In the genomic region with DNA sequence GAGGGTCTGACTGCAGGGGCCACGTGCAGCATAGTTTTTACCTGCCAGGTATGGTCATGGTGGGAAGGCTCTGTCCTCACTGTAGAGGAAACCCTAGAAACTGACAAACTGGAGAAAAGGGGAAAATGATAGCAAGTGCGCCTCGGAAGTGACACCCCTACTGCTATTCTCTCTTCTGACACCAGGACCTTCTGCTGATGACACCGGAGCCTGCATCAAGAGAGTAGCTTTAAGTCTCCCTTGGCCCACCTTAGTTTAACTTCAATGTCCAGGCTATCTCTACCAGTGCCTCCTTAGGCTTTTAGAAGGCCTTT, we compare ENCODE assay signal across 8 mouse cellular contexts. TPM values are rescaled to one million over a fixed set of nuclear protein-coding genes. Genes with fewer than 3 reads are reported as not detected.
DNase-seq lines count a peak whose midpoint lies in the region; ATAC-seq lines count a peak whose summit lies in the region.

No protein-coding gene starts in this region.

- peak overlapping the region; percentile 75 for H3K9ac ChIP-seq in lung, embryonic 16.5 days (ENCODE audit: low read length)
- no peak overlapping the region for H3K9ac ChIP-seq in limb, embryonic 12.5 days (replicated peaks)
- H3K9ac ChIP-seq in stomach, embryonic 14.5 days (replicated peaks; ENCODE audit: low read depth, low read length), result peak overlapping the region; percentile 61; the same call in 1 of the 2 replicates

- H3K4me2 ChIP-seq in lung, embryonic 16.5 days (ENCODE audit: low read depth, low read length), result peak overlapping the region; percentile 92
- peak overlapping the region; percentile 78 for H3K4me2 ChIP-seq in limb, embryonic 12.5 days
- H3K4me2 ChIP-seq in stomach, embryonic 14.5 days (replicated peaks; ENCODE audit: low read depth, low read length), result peak overlapping the region; percentile 83

- WGBS in lung, embryonic 16.5 days, result 69% methylated on average over 4 of the region's 4 CpGs
- WGBS in limb, embryonic 12.5 days, result 24% methylated on average over 4 of the region's 4 CpGs
- 44% methylated on average over 4 of the region's 4 CpGs for WGBS in stomach, embryonic 14.5 days

- peaks cover 42% of the 10 kb centered on the region for H3K4me1 ChIP-seq in lung, embryonic 16.5 days (replicated peaks; ENCODE audit: control insufficient read depth, insufficient read depth, low read length)
- peaks cover 21% of the 10 kb centered on the region for H3K4me1 ChIP-seq in limb, embryonic 12.5 days (replicated peaks)
- peaks cover 29% of the 10 kb centered on the region for H3K4me1 ChIP-seq in stomach, embryonic 14.5 days (ENCODE audit: control insufficient read depth, insufficient read depth, low read length)

- no peaks in the 10 kb centered on the region for H3K9me3 ChIP-seq in lung, embryonic 16.5 days (ENCODE audit: control insufficient read depth, low read length)
- no peaks in the 10 kb centered on the region for H3K9me3 ChIP-seq in limb, embryonic 12.5 days
- no peaks in the 10 kb centered on the region for H3K9me3 ChIP-seq in stomach, embryonic 14.5 days (ENCODE audit: control insufficient read depth, low read depth, low read length)

- ATAC-seq in lung, embryonic 16.5 days (ENCODE audit: low read depth), result no peak
- ATAC-seq in limb, embryonic 12.5 days (ENCODE audit: insufficient number of reproducible peaks, insufficient read depth, low FRiP score, low TSS enrichment, low read depth), result no peak
- no peak for ATAC-seq in stomach, embryonic 14.5 days (ENCODE audit: insufficient number of reproducible peaks, insufficient read depth, low FRiP score, low read depth)

- no peak overlapping the region for H3K27ac ChIP-seq in lung, embryonic 16.5 days (ENCODE audit: low read length)
- H3K27ac ChIP-seq in limb, embryonic 12.5 days, result no peak overlapping the region
- H3K27ac ChIP-seq in stomach, embryonic 14.5 days (ENCODE audit: low read length), result peak overlapping the region; percentile 40; the same call in 1 of the 2 replicates

- no peaks in the 10 kb centered on the region for H3K27me3 ChIP-seq in lung, embryonic 16.5 days (ENCODE audit: control insufficient read depth, insufficient read depth, low read depth, low read length)
- peaks cover 50% of the 10 kb centered on the region for H3K27me3 ChIP-seq in limb, embryonic 12.5 days
- no peaks in the 10 kb centered on the region for H3K27me3 ChIP-seq in stomach, embryonic 14.5 days (ENCODE audit: control insufficient read depth, insufficient read depth, low read length)

- peak; percentile 20 for DNase-seq in embryo, embryonic 10 days (ENCODE audit: low spot score)
- no peak for DNase-seq in embryo, embryonic 10.5 days (ENCODE audit: low spot score)
- no peak for DNase-seq in lung, postnatal 25 days (ENCODE audit: low spot score)
- no peak for DNase-seq in adipocyte (ENCODE audit: low spot score)
- DNase-seq in ovary, postnatal 10 days (ENCODE audit: low spot score), result no peak

- no peaks in the 10 kb centered on the region for H3K36me3 ChIP-seq in lung, embryonic 16.5 days (ENCODE audit: control insufficient read depth, insufficient read depth, low read length)
- H3K36me3 ChIP-seq in limb, embryonic 12.5 days, result no peaks in the 10 kb centered on the region
- H3K36me3 ChIP-seq in stomach, embryonic 14.5 days (ENCODE audit: control insufficient read depth, insufficient read depth, low read length), result no peaks in the 10 kb centered on the region

- peak overlapping the region; percentile 59 for H3K4me3 ChIP-seq in lung, embryonic 16.5 days (ENCODE audit: low read length)
- H3K4me3 ChIP-seq in limb, embryonic 12.5 days (replicated peaks), result peak overlapping the region; percentile 42; the same call in 1 of the 2 replicates
- H3K4me3 ChIP-seq in stomach, embryonic 14.5 days (ENCODE audit: low read depth, low read length), result peak overlapping the region; percentile 51

RNA-seq across cellular contexts. Expression of gene Gna14, which starts 1.6 kb away (rescaled TPM):
- 10.7 and 11.4 TPM in 2 replicates for polyA plus RNA-seq in lung, embryonic 16.5 days (2015; fragmentation: Nextera tagmentation; extraction: Ambion mirVana)
- 0.30 and 0.45 TPM in 2 replicates for polyA plus RNA-seq in limb, embryonic 12.5 days (2016; fragmentation: Nextera tagmentation; extraction: Ambion mirVana)
- polyA plus RNA-seq in stomach, embryonic 14.5 days (2014; fragmentation: Nextera tagmentation; extraction: Ambion mirVana), result 29.6 and 30.4 TPM in 2 replicates
